Mouse (Mus musculus) gastrocnemius, adult 18-20 months (tissue): Measurements from ENCODE around the gene Prdm12. TPM values are rescaled to one million over a fixed set of nuclear protein-coding genes. Genes with fewer than 3 reads are reported as not detected.

Source experiments
- microRNA-seq: library from miRNA; unstranded; fragments of <30 nt; microRNA quantifications from one replicate; pipeline ENCODE4 v1.2.0, GENCODE M21; 2021
- total RNA-seq, 2 experiments: library from RNA; stranded (reverse); gene quantifications; 2 replicates each; pipeline ENCODE4 v1.2.3; 2021

The Prdm12 gene
- total RNA-seq, 2 experiments from 2014 or later: not detected

Small RNA genes within 50 kb of the gene (microRNA-seq; reads per million reads assigned to microRNA genes)
- not detected for gene Mir6998

Other genes starting within 250 kb of the Prdm12 start
- gene Ass1, start 169.8 kb upstream of the Prdm12 start, total RNA-seq: 1 to 10 TPM; 2.4 to 5.9 TPM
- gene Fubp3, start 67.4 kb upstream of the Prdm12 start, total RNA-seq: 1 to 10 TPM; 7.6 to 9.5 TPM
- gene Exosc2, start 30.7 kb downstream of the Prdm12 start, total RNA-seq: 1 to 10 TPM; 6.8 to 7.2 TPM
- 10 to 100 TPM; 22.1 to 26.1 TPM for gene Abl1, start 48.3 kb downstream of the Prdm12 start, total RNA-seq
- gene Qrfp, start 170.5 kb downstream of the Prdm12 start, total RNA-seq: not detected
- gene Fibcd1, start 206.0 kb downstream of the Prdm12 start, total RNA-seq: under 1 TPM in 1 of 2 experiments, not detected in 1; 0.05 TPM
- gene Lamc3, start 247.3 kb downstream of the Prdm12 start, total RNA-seq: under 1 TPM; 0.16 to 0.33 TPM